Mouse (Mus musculus) adrenal gland, postnatal 4 days (tissue): ENCODE data around the gene Zfp420. TPM values are rescaled to one million over a fixed set of nuclear protein-coding genes. Genes with fewer than 3 reads are reported as not detected.
"Not testable (repeated sequence)": the region's sequence is repeated elsewhere in the genome, so short reads cannot be mapped to it uniquely, and the experiment has no call there.

Experiments
- DNase-seq, 2 experiments: peaks; one replicate each; pipeline ENCODE4 v3.0.0; 2021 to 2022; ENCODE audit warnings: low spot score in 2 of 2, mixed read lengths in 2 of 2
- long read RNA-seq, 2 experiments: library from polyadenylated mRNA; stranded (forward); transcript quantifications; one replicate each; pipeline ENCODE4 v2.0.0; 2021
- total RNA-seq, 2 experiments: library from RNA; stranded (reverse); gene quantifications; 2 replicates each; pipeline ENCODE4 v1.2.3; 2021

Gene Zfp420
- total RNA-seq, result 1 to 10 TPM; 5.2 to 5.4 TPM
- long read RNA-seq, experiment 1, partial matches to known transcripts, result 0 of 1 reads
- long read RNA-seq, experiment 1, other reads (novel, unspliced or antisense), result 0 of 1 reads
- long read RNA-seq, experiment 2, partial matches to known transcripts, result 0 of 3 reads
- long read RNA-seq, experiment 2, other reads (novel, unspliced or antisense), result 0 of 3 reads

DNA sequence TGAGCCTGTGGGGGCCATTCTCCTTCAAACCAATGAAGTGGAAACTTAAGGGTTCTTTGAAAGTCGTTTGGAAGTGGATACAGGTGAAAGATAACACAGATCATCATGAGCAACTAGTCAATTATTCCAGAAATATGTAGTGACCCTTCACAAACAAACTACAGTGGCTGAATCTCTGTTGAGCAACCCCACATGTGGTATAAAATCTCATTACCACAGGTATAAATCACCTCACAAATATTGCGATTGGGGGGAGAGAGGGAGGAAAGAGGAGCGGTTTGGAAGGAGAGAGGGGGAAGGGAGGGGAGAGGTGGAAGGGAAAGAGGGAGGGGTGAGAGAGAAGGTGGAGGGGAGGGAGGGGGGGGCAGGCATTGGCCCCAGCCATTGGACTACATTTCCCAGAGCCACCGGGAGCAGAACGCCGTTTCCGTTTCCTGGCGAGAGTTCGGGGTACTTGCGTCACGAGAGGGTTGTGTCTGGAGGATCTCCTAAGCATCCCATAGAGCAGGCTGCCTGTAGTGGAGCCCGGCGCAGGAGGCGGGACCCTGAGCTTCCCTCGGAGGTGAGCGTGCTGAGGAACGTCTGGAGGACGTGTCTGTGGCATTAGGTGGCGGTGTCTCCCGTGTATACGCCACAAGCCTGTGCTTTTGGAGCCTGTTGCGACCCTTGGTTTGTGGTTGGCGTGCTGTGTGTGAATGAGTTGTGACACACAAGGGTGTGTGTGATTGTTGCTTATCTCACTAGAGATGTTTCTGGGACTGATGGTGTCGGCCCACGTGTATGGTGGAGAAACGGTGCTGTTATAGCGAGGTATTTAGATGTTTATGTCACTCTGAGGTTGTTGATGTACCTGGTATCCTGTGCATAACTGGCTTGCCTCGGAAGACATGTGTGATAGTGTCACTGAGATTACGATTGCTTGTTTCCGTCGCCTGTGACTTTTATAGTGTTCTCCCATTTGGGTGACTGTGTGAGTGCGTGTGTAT is at the start of gene Zfp420:
Zfp420 (plus strand) TSS at position 448 of the 986 bp plus-strand sequence.
- DNase-seq, result peak; percentile 41 to 68

DNA sequence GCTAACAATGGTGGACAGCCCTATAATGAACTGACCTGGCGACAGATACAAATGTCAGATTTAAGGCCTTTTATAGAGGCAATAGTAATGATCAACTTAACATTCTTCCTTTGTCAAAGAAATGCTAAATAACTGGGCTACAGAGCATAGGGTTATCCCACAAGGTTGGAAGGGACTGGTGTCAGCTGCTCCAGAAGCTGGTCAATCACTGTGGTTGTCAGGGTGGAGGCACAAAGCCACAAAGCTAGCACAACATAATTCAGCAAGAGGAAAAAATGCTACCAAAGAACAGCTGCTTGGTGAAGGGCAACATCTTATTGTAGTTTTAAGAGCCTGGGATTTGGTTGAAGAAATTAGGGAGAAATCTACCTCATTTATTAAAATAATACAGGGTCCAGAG is 47.5 kb upstream of the Zfp420 start:
- DNase-seq, result no peak

DNA sequence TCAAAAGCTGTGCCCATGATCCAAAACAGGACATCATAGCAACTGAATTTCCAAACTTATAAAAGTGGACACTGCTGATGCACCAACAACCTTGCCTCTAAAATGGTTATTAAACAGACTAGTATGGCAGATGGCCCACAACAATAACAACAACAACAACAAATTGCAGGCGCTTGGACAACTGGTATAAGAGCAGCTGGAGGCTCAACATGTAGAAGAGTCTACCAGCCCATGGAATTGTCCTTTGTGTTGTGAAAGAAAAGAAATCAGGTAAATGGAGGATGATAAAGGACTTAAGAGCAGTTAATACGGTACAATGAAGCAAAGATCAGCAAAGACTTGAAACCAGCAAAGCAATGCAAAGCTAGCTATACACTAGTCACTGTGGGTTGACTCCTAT is 45.4 kb upstream of the Zfp420 start:
- no peak for DNase-seq

DNA sequence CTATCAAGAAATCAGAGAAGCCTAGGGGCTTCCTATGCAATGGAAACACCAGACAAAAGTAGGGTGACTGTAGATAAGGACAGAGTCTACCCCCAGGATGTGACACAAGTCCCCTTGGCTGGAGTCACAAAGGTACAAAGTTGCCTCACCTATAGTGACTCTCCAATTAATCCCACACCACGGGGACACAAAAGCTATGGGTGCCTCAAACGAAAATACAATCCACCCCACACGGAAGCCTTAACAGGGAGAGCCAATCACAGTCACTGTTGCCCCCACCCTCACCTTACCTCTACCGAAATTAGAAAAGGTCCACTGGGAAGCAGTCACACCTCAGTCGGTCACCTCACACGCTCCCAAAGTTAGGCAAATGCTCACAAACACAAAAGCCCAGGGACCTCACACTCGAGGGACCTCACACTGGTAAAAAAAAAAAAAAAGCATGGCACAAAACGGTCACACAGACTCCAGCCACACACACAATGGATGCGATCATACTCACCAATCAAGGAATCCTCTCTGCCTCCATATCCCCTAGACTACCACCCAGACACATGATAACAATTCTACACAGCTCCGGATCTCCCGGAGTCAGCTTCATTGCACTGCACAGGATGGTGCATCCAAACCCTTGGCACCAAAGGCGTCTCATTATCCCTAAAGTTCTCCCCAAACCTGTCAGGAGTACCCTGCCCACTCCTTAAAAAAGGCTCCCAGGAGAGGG is 44.6 kb upstream of the Zfp420 start:
- no peak for DNase-seq

DNA sequence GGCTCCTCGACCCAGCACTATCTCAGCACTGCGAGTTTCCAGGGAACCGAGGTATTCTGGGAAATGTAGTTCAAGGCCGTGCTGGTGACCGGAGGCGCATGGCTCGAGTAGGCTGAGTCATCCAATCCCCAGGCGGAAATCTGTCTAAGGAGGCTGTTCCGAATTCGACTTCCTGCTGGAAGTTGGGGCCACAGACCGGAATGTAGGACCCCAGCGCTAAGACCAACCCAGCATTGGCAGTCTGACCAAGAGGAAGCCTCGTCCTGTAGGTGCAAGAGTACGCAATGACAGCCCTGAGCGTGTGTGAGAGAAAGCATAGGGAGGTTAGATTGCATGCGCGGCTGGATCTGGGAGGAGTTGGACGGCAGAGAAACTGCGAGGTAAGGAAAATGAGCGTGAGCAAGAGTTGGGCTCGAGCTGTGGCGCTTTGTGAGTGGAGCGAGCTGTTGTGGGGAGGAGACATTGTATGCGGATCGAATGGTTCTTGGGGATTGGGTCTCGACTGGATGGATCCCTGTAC is 43.8 kb upstream of the Zfp420 start, which contains the start of gene Zfp790:
Zfp790 (plus strand) TSS at position 205 of the 520 bp plus-strand sequence.
- DNase-seq, result peak; percentile 29 to 71

DNA sequence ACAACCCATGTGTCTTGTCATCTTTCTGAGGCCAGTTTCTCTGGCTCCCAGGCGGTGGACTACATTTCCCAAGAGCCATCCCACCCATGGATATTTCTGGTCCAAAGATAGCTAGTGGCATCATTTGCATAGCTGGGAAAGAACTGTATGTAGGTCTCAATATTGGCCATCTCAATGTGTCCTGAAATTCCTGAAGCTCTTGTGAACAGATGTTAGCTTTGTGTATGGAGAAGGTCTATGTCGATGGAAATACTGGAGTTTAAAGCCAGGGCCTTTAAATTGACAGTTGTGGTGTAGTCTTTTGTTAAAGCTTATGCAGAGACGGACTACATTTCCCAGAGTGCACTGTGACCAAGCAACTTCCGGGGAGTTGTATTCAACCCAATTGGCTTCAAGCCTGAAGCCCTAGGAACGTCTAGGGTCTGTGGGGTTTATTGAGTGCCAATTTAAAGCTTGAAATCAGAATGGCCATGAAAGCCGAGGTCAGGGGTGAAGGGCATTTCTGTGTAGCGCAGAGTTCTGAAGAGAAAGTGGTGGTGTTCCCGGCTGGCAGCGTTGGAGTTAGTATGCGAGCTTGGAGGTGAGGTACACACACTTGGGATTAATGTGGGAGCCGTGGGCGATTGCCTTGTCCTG is 41.0 kb upstream of the Zfp420 start:
- peak in 1 of 2 experiments; percentile 26 for DNase-seq

DNA sequence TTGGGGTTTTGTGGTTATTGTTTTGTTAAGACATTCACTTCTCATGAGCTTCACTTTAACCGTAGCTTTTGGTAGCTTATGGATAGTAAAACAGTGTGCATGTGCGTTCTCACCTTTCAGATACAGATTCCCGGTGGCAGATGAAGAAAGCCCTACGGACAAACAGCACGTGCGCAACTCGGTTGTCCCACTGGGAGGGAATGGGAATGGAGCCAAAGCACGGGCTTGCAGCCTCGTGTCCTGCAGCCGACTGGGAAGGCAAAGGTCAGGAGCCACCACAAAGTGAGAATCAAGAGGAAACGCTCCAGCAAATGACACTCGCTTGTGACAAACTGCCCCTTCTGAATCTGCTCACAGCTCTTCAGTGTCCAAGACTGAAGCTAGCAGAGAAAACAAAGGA is 31.8 kb upstream of the Zfp420 start:
- no peak for DNase-seq

DNA sequence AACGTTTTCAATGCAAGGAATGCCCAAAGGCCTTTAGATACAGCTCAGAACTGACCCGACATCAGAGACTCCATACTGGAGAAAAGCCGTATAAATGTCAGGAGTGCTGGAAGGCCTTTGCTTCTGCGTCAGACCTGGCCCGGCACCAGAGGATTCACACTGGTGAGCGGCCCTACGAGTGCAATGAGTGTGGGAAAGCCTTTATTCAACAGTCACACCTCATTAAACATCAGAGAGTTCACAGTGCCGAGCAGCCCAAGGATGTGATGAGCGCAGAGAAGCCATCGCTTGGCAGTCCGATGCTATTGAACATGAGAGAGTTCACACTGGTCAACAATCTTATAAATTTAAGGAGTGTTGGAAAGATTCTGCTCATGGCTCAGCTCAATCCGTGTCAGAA is 30.0 kb upstream of the Zfp420 start:
- DNase-seq, result no peak

DNA sequence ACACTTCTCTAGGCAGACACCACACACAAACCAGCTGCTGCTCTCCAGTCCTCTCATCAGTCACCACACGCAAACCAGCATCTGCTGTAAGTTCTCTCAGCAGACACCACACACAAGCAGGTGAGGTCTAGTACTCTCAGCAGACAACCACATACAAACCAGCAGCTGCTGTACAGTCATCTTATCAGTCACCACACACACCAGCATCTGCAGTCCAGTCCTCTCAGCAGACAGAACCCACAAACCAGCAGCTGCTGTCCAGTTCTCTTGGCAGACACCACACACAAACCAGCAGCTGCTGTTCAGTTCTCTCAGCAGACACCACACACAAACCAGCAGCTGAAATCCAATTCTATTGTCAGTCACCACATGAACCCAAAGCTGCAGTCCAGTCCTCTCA is 23.0 kb upstream of the Zfp420 start:
- no peak for DNase-seq

DNA sequence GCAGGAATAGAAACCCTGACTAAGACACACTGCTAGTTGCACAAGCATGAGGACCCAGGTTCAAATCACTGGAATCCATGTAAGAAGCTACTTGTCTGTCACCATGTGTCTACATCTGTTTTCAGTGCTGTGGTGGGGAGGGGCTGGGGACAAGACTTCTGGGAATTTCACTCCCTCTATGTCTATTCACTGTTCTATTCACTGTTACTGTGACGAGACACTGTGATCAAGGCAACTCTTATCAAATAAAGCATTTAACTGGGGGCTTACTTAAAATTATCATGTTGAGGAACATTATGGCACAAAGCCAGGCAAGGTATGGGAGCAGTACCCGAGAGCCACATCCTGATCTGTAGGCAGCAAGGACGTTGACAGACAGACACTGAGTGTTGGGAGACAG is 20.5 kb upstream of the Zfp420 start:
- DNase-seq, result no peak

DNA sequence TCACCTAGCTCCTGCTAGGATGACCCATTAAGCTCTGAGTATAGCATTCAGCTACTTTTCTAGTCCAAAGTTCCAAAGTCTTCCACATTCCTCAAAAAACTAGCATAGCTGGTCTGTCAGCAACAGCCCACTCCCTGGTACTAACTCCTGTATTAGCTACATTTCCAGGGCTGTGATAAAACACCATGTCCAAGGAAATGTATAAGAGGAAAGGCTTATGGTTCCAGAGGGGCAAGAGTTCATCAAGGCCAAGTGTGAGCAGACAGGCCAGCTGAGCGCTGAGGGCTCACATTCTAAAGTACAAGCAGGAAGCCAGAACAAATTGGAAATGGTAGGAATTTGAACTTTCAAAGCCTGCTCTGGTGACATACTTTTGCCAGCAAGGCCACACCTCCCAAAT is 17.7 kb upstream of the Zfp420 start:
- no peak for DNase-seq

DNA sequence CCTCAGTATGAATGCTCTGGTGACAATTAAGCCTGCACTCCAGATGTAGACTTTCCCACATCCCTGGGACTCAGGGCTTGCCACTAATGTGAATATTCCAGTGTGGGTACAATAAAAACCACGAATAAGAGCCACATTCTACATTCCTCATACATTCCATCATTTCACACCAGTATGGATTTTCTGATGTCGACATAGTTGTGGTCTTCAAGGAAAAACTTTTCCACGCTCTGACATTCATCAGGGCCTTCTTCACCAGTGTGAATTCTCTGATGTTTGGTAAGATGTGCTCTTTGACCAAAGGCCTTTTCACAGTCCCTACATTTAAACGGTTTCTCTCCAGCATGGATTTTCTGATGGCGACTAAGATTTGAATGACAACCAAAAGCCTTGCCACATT is 15.2 kb upstream of the Zfp420 start:
- no peak for DNase-seq

DNA sequence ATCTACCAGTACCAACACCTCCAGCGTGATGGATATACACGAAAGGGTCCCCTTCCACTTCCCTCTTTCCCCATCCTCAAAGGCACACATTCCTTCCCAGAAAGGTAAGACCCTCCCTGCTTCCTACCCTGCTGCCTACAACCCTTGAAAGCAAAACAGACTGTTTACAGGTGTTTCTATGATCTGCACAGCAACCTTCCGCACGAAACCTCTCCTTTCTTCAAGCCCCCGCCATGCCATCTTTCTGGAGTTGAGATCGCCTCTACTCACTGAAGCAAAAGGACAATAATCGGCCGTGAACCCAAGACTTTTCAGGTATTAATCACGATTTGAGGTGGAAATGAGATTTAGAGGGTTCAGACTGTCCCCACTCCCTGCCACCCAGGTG is 7.0 kb upstream of the Zfp420 start:
- no peak for DNase-seq

DNA sequence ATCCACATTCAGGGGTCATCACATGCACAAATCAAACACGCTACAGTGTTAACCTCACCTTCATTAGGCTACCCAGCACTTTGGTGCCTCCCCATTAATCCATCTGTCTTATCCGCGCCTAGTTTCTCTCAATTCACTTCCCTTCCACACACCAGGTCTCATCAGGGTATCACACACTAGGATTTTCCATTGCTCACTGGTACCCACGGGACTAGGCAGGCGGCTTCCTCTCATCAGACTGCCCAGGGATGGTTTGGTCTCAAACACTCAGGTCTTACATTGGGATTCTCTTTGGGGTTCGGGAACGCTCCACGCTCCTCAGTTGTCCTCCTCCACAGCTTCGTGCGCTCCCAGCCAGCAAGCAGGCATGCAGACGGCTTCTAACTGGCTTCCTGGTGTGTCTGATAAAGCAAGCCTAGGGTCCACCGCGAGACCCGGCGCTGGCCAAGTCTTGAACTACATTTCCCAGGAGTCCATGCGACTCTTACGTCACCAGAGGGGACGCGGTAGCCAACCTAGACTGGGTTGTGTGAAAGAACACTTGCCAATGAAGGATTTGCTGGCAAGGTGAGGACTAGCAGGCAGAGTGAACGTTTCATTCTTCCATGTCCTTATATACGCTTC is 6.4 kb upstream of the Zfp420 start, which contains the start of gene Zfp940:
Zfp940 (minus strand) TSS at position 451 of the 624 bp plus-strand sequence.
- peak; percentile 21 to 51 for DNase-seq

DNA sequence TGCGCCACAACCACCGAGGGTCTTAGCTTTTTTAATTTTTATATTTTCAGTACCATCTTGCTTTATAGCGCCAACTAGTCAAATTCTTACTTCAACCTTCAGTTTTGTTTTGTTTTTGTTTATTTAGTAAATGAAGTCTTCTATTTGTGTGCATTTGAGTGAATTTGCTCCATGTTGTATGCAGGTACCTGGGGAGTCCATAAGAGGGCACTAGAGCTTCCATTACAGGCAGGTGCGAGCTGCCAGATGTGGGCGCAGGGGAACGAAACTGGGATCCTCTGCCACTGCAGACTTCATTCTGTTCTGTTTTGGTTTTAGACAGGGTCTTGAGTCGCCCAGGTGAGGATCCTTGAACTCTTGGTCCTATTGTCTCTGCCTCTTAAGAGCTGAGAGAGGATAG is 1.9 kb downstream of the Zfp420 start:
- no peak for DNase-seq

DNA sequence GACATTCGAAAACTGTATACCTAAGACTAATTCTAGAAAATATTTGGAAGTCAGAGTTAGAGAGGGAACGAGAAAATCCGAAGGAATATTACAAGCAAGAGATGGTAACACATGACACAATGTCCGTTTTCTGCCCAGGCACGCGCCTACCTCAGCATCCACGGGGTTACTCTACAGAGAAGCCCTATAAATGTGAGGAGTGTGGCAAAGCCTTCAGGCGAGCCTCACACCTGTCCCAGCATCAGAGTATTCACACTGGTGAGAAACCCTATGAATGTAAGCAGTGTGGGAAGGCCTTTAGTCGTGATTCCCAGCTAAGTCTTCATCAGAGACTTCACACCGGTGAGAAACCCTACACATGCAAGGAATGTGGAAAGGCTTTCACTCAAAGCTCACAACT is 14.5 kb downstream of the Zfp420 start:
- no peak for DNase-seq

DNA sequence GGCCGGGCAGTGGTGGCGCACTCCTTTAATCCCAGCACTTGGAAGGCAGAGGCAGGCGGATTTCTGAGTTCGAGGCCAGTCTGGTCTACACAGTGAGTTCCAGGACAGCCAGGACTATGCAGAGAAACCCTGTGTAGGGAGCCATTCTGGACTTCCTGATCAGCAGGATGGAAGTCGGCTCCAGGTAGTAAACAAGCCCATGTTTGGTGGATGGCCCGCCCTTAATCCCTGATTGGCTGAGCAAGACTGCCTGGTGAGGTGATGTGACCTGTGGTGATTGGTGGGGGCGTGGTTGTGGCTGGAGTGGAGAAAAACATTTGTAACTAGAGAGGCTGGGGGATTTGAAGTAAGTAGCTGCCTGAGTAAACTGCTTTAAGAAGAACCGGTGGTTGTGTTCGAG is 17.8 kb downstream of the Zfp420 start:
- not testable (repeated sequence) for DNase-seq

DNA sequence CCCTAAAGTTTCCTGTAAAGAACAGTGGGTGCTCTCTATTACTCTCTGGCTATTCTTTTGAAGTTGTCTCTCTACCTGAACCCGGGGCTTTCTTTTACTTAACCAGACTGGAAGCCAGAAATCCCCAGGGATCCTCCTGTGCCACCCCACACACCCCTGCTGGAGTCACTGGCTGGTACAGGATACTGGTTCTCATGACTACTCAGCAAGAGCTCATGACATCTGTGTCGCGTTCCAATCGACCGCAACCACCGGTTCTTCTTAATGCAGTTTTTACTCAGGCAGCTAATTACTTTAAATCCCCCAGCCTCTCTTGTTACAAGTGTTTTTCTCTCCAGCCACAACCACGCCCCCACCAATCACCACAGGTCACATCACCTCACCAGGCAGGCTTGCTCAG is 20.3 kb downstream of the Zfp420 start:
- DNase-seq, result no peak

DNA sequence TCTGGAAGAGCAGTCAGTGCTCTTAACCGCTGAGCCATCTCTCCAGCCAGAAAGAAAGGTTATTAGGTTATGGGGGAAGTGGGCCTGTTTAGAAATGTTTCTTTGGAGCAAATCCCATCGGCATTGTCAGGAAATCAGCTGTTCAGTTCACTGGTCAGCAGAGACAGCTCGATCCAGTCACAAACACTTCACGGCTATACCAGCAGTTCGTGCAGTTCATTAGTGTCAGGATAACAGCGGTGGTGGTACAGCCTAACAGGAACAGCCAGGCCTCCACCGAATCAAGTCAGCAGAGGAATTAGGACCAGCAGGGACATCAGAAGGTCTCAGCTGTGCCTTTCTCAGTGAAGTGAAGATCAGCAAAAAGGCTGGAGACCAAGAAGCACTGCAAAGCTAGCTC is 21.1 kb downstream of the Zfp420 start:
- DNase-seq, result no peak

DNA sequence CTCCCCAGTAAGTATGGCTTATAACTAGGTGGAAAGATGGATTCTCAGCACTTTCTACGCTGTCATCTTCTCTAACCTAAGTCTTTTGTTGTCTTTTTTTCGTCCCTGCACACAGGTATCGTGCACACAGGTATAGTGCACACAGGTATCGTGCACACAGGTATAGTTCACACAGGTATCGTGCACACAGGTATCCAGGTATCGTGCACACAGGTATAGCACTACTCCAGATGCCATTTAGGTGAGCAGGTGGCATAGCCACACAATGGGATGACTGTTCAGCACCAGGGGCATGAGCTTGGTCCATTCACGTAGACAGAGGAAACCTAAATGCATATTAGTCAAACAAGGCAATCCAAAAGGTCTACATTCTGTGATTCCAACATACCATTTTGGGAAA is 30.7 kb downstream of the Zfp420 start:
- no peak for DNase-seq

DNA sequence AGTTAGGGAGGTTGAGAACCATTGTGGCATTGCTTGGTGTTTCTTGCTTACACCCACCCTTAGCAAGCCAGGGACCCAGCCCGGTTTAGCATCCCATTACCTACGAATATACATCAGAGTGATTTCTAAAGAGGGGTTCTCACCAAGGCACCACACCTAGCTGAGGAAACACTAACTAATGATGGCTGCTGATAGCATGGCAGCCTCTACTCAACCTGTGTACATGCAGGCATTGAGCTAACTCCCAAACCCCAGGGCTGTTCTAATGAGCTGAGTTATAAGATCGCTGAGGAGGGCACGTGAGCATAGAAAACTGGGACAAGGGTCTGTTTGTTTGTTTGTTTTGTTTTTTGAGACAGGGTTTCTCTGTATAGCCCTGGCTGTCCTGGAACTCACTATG is 33.0 kb downstream of the Zfp420 start:
- no peak for DNase-seq
